ENCODE assay signal across 8 mouse cellular contexts in genomic region chr3:58576137-58577066, GRCm38 (mm10). TPM values are rescaled to one million over a fixed set of nuclear protein-coding genes. Genes with fewer than 3 reads are reported as not detected.
DNase-seq lines count a peak whose midpoint lies in the region; ATAC-seq and TF ChIP-seq lines count a peak whose summit lies in the region.

TSS of gene Selenot (plus strand) at chr3:58576636.

- intact Hi-C loops in heart, adult 2 months (cut with DNase I): loop anchor here (2.0 to 5.0 kb wide), 4 partner anchors 52 to 729 kb away; partner anchors contain the start of genes Eif2a, Pfn2, Serp1 and Siah2

- H3K9me3 ChIP-seq in embryonic facial prominence, embryonic 13.5 days: no peaks in the 10 kb centered on the region
- no peaks in the 10 kb centered on the region for H3K9me3 ChIP-seq in limb, embryonic 13.5 days
- no peaks in the 10 kb centered on the region for H3K9me3 ChIP-seq in midbrain, embryonic 16.5 days (replicated peaks; ENCODE audit: control insufficient read depth, low read length, poor library complexity, severe bottlenecking)

- H3K4me2 ChIP-seq in embryonic facial prominence, embryonic 13.5 days: peak within 1 kb of the TSS; percentile 66
- peak within 1 kb of the TSS; percentile 65 for H3K4me2 ChIP-seq in limb, embryonic 13.5 days (replicated peaks)
- peak within 1 kb of the TSS; percentile 70 for H3K4me2 ChIP-seq in midbrain, embryonic 16.5 days (ENCODE audit: low read length)

- peaks cover 14% of the 10 kb centered on the region; the same call in 1 of the 2 replicates for H3K36me3 ChIP-seq in embryonic facial prominence, embryonic 13.5 days
- H3K36me3 ChIP-seq in heart, adult 2 months (ENCODE audit: control insufficient read depth, insufficient read depth, low read length): peaks cover 16% of the 10 kb centered on the region
- H3K36me3 ChIP-seq in limb, embryonic 13.5 days: peaks cover 14% of the 10 kb centered on the region
- H3K36me3 ChIP-seq in midbrain, embryonic 16.5 days (ENCODE audit: control insufficient read depth, insufficient read depth, low read length): no peaks in the 10 kb centered on the region

- no peaks in the 10 kb centered on the region for H3K27me3 ChIP-seq in embryonic facial prominence, embryonic 13.5 days
- H3K27me3 ChIP-seq in heart, adult 2 months (ENCODE audit: control insufficient read depth, insufficient read depth, low read length): no peaks in the 10 kb centered on the region
- H3K27me3 ChIP-seq in limb, embryonic 13.5 days: no peaks in the 10 kb centered on the region
- H3K27me3 ChIP-seq in midbrain, embryonic 16.5 days (ENCODE audit: control insufficient read depth, insufficient read depth, low read depth, low read length): no peaks in the 10 kb centered on the region

- WGBS in embryonic facial prominence, embryonic 13.5 days: 1% methylated on average over 59 of the region's 59 CpGs
- WGBS in heart, adult 2 months: 2% methylated on average over 59 of the region's 59 CpGs
- WGBS in limb, embryonic 13.5 days: 1% methylated on average over 59 of the region's 59 CpGs
- WGBS in midbrain, embryonic 16.5 days: 2% methylated on average over 58 of the region's 59 CpGs

- peak within 1 kb of the TSS; percentile 100 for H3K27ac ChIP-seq in embryonic facial prominence, embryonic 13.5 days
- H3K27ac ChIP-seq in heart, adult 2 months: peak within 1 kb of the TSS; percentile 96
- peak within 1 kb of the TSS; percentile 99 for H3K27ac ChIP-seq in limb, embryonic 13.5 days
- H3K27ac ChIP-seq in midbrain, embryonic 16.5 days (ENCODE audit: low read length): peak within 1 kb of the TSS; percentile 99

- peak within 1 kb of the TSS; percentile 99 for H3K9ac ChIP-seq in embryonic facial prominence, embryonic 13.5 days
- H3K9ac ChIP-seq in heart, adult 2 months (ENCODE audit: low read depth, low read length): peak within 1 kb of the TSS; percentile 98
- peak within 1 kb of the TSS; percentile 97 for H3K9ac ChIP-seq in limb, embryonic 13.5 days
- H3K9ac ChIP-seq in midbrain, embryonic 16.5 days (ENCODE audit: low read depth, low read length): peak within 1 kb of the TSS; percentile 99

- peak; percentile 32 for TF ChIP-seq CTCF in heart, adult 2 months (IDR thresholded peaks at IDR 0.05)

- peak; percentile 97 for DNase-seq in 3134 (ENCODE audit: extremely low read depth, insufficient read length, low spot score)
- peak; percentile 97 for DNase-seq in adrenal gland, postnatal 36 days
- DNase-seq in heart, adult 2 months: peak; percentile 98 to 99
- peak; percentile 95 to 96 for DNase-seq in kidney, adult 8-10 months
- DNase-seq in spleen, postnatal 10 days (ENCODE audit: low spot score in 2 of 2): peak; percentile 96

- peaks cover 11% of the 10 kb centered on the region for H3K4me1 ChIP-seq in embryonic facial prominence, embryonic 13.5 days
- peaks cover 6% of the 10 kb centered on the region for H3K4me1 ChIP-seq in heart, adult 2 months (ENCODE audit: control insufficient read depth, insufficient read depth, low read length)
- H3K4me1 ChIP-seq in limb, embryonic 13.5 days: peaks cover 18% of the 10 kb centered on the region
- H3K4me1 ChIP-seq in midbrain, embryonic 16.5 days (ENCODE audit: control insufficient read depth, insufficient read depth, low read length): peaks cover 12% of the 10 kb centered on the region

- peak; percentile 91 for ATAC-seq in embryonic facial prominence, embryonic 13.5 days (ENCODE audit: insufficient number of reproducible peaks, insufficient read depth, low FRiP score, low TSS enrichment, low read depth)
- peak; percentile 94 for ATAC-seq in limb, embryonic 13.5 days (ENCODE audit: low FRiP score, low read depth)
- ATAC-seq in midbrain, embryonic 16.5 days: peak; percentile 97

- no peak for TF ChIP-seq EP300 in heart, adult 2 months (IDR thresholded peaks at IDR 0.05; ENCODE audit: insufficient read depth, low read depth, low read length)

- peak within 1 kb of the TSS; percentile 91 for H3K4me3 ChIP-seq in embryonic facial prominence, embryonic 13.5 days
- H3K4me3 ChIP-seq in heart, adult 2 months: peak within 1 kb of the TSS; percentile 69
- H3K4me3 ChIP-seq in limb, embryonic 13.5 days: peak within 1 kb of the TSS; percentile 75
- H3K4me3 ChIP-seq in midbrain, embryonic 16.5 days (ENCODE audit: low read depth, low read length): peak within 1 kb of the TSS; percentile 93

- peaks cover 5% of the 10 kb centered on the region for H3K79me2 ChIP-seq in heart, adult 2 months (replicated peaks; ENCODE audit: control insufficient read depth, insufficient read depth, low read length)

- peak; percentile 98 for TF ChIP-seq POLR2A in heart, adult 2 months (IDR thresholded peaks at IDR 0.05; ENCODE audit: insufficient read depth, low read depth, low read length)

RNA-seq across cellular contexts. Expression of gene Selenot, which starts in this region (rescaled TPM):
- 100 to 1,000 TPM; 142 to 148 TPM for total RNA-seq in adrenal gland, postnatal 36 days (2021)
- polyA plus RNA-seq in embryonic facial prominence, embryonic 13.5 days (2015; fragmentation: Nextera tagmentation; extraction: Ambion mirVana): 15.6 and 17.1 TPM in 2 replicates
- 100 to 1,000 TPM; 116 to 119 TPM for total RNA-seq in heart, adult 2 months (2021)
- polyA plus RNA-seq in heart, adult 2 months (2012; rRNA removed): 48.3 and 92.1 TPM in 2 replicates
- polyA plus RNA-seq in limb, embryonic 13.5 days (2015; fragmentation: Nextera tagmentation; extraction: Ambion mirVana): 14.1 and 14.9 TPM in 2 replicates
- 23.0 and 24.8 TPM in 2 replicates for polyA plus RNA-seq in midbrain, embryonic 16.5 days (2015; fragmentation: Nextera tagmentation; extraction: Ambion mirVana)

Comparison
In these comparisons a context has a peak if more than half of its experiments do, and no peak if none do; other contexts are left out.
1. Peak in every context shown above with its lines: DNase-seq, ATAC-seq, H3K4me3 ChIP-seq and H3K27ac ChIP-seq.